Mouse (Mus musculus): ENCODE measurements around the gene Skiv2l. TPM values are rescaled to one million over a fixed set of nuclear protein-coding genes. Genes with fewer than 3 reads are reported as not detected.
"Not testable (repeated sequence)": the region's sequence is repeated elsewhere in the genome, so short reads cannot be mapped to it uniquely, and the experiment has no call there.

Gene Skiv2l
- polyA plus RNA-seq, 1 experiment from 2014 or later, result 64.7 TPM

GRCm38 (mm10) chr17:34804871-34805562 lies 45.0 kb downstream of the Skiv2l start:
- Histone ChIP-seq H3K9me3 (peaks cover 7% of the 10 kb centered on the region), H3K4me3 (no peak overlapping the region), H3K27ac (no peak overlapping the region), H3K36me3 (no peaks in the 10 kb centered on the region), H3K27me3 (replicated peaks) (no peaks in the 10 kb centered on the region), H3K9ac (no peak overlapping the region), H3K4me1 (no peaks in the 10 kb centered on the region), H3K4me2 (replicated peaks) (no peak overlapping the region)
- no peak for ATAC-seq (ENCODE audit: low FRiP score, low read depth)
- WGBS, result 77% methylated on average over 6 of the region's 6 CpGs

- not testable (repeated sequence) for H3K36me3 ChIP-seq; H3K4me2 ChIP-seq (replicated peaks); H3K4me3 ChIP-seq; H3K9me3 ChIP-seq; H3K4me1 ChIP-seq; H3K27ac ChIP-seq; ATAC-seq (ENCODE audit: low FRiP score, low read depth); H3K27me3 ChIP-seq (replicated peaks); H3K9ac ChIP-seq
- 86% methylated on average over 5 of the region's 6 CpGs for WGBS
Measured at GRCm38 (mm10) chr17:34804301-34804700, 45.7 kb downstream of the Skiv2l start, which contains the start of gene Cyp21a1. Gene Cyp21a1, minus strand, starts transcription at chr17:34804561.

GRCm38 (mm10) chr17:34803367-34803766 lies 46.6 kb downstream of the Skiv2l start:
- H3K9ac ChIP-seq; H3K4me1 ChIP-seq; H3K36me3 ChIP-seq; H3K27me3 ChIP-seq (replicated peaks); H3K4me2 ChIP-seq (replicated peaks); H3K9me3 ChIP-seq; ATAC-seq (ENCODE audit: low FRiP score, low read depth); H3K4me3 ChIP-seq; H3K27ac ChIP-seq: not testable (repeated sequence)
- 93% methylated on average over 6 of the region's 6 CpGs for WGBS

- not testable (repeated sequence) for H3K4me3 ChIP-seq, H3K9me3 ChIP-seq
- 93% methylated on average over 9 of the region's 9 CpGs for WGBS
Measured at GRCm38 (mm10) chr17:34802756-34803155, 47.3 kb downstream of the Skiv2l start.

GRCm38 (mm10) chr17:34800781-34801305 lies 49.2 kb downstream of the Skiv2l start:
- not testable (repeated sequence) for H3K9me3 ChIP-seq; ATAC-seq (ENCODE audit: low FRiP score, low read depth); H3K4me2 ChIP-seq (replicated peaks); H3K4me3 ChIP-seq; H3K4me1 ChIP-seq; H3K27me3 ChIP-seq (replicated peaks); H3K9ac ChIP-seq; H3K27ac ChIP-seq; H3K36me3 ChIP-seq
- WGBS, result 94% methylated on average over 16 of the region's 16 CpGs

More at GRCm38 (mm10) chr17:34802756-34803155, 47.3 kb downstream of the Skiv2l start:
- ATAC-seq (ENCODE audit: low FRiP score, low read depth); H3K27me3 ChIP-seq (replicated peaks); H3K4me2 ChIP-seq (replicated peaks); H3K4me1 ChIP-seq; H3K36me3 ChIP-seq; H3K9ac ChIP-seq; H3K27ac ChIP-seq: not testable (repeated sequence)

GRCm38 (mm10) chr17:34799531-34799925 lies 50.5 kb downstream of the Skiv2l start:
- 93% methylated on average over 4 of the region's 4 CpGs for WGBS
- no peak for ATAC-seq (ENCODE audit: low FRiP score, low read depth)

GRCm38 (mm10) chr17:34798866-34799530 lies 51.0 kb downstream of the Skiv2l start:
- Histone ChIP-seq H3K9ac (no peak overlapping the region), H3K27ac (no peak overlapping the region), H3K4me2 (replicated peaks) (no peak overlapping the region), H3K36me3 (no peaks in the 10 kb centered on the region), H3K4me3 (no peak overlapping the region), H3K27me3 (replicated peaks) (no peaks in the 10 kb centered on the region), H3K9me3 (no peaks in the 10 kb centered on the region), H3K4me1 (no peaks in the 10 kb centered on the region)
- 93% methylated on average over 15 of the region's 17 CpGs for WGBS
- no peak for ATAC-seq (ENCODE audit: low FRiP score, low read depth)

More at GRCm38 (mm10) chr17:34799531-34799925, 50.5 kb downstream of the Skiv2l start:
- no peak overlapping the region for H3K4me3 ChIP-seq
- H3K27me3 ChIP-seq (replicated peaks), result no peaks in the 10 kb centered on the region
- no peaks in the 10 kb centered on the region for H3K36me3 ChIP-seq
- no peak overlapping the region for H3K27ac ChIP-seq
- H3K4me1 ChIP-seq, result no peaks in the 10 kb centered on the region
- H3K4me2 ChIP-seq (replicated peaks), result no peak overlapping the region
- no peaks in the 10 kb centered on the region for H3K9me3 ChIP-seq
- no peak overlapping the region for H3K9ac ChIP-seq

- not testable (repeated sequence) for H3K4me3 ChIP-seq; H3K9me3 ChIP-seq; H3K4me2 ChIP-seq (replicated peaks); H3K36me3 ChIP-seq; H3K9ac ChIP-seq; H3K27ac ChIP-seq; ATAC-seq (ENCODE audit: low FRiP score, low read depth); H3K27me3 ChIP-seq (replicated peaks); H3K4me1 ChIP-seq
- WGBS, result 87% methylated on average over 7 of the region's 7 CpGs
Measured at GRCm38 (mm10) chr17:34798071-34798470, 51.9 kb downstream of the Skiv2l start.

GRCm38 (mm10) chr17:34797211-34797995 lies 52.6 kb downstream of the Skiv2l start:
- not testable (repeated sequence) for H3K4me1 ChIP-seq; H3K36me3 ChIP-seq; H3K9ac ChIP-seq; H3K4me3 ChIP-seq; H3K4me2 ChIP-seq (replicated peaks); H3K9me3 ChIP-seq; H3K27ac ChIP-seq; ATAC-seq (ENCODE audit: low FRiP score, low read depth); H3K27me3 ChIP-seq (replicated peaks)
- WGBS, result 87% methylated on average over 10 of the region's 10 CpGs

- ATAC-seq (ENCODE audit: low FRiP score, low read depth), result no peak
- no peak overlapping the region for H3K4me2 ChIP-seq (replicated peaks)
- H3K4me1 ChIP-seq, result no peaks in the 10 kb centered on the region
- no peaks in the 10 kb centered on the region for H3K27me3 ChIP-seq (replicated peaks)
- H3K4me3 ChIP-seq, result no peak overlapping the region
- 84% methylated on average over 8 of the region's 8 CpGs for WGBS
- no peaks in the 10 kb centered on the region for H3K9me3 ChIP-seq
- no peak overlapping the region for H3K9ac ChIP-seq
- H3K27ac ChIP-seq, result no peak overlapping the region
- H3K36me3 ChIP-seq, result no peaks in the 10 kb centered on the region
Measured at GRCm38 (mm10) chr17:34796311-34797140, 53.5 kb downstream of the Skiv2l start.

- H3K9me3 ChIP-seq, result no peaks in the 10 kb centered on the region
- H3K4me1 ChIP-seq, result no peaks in the 10 kb centered on the region
- no peak for ATAC-seq (ENCODE audit: low FRiP score, low read depth)
- no peak overlapping the region for H3K27ac ChIP-seq
- no peaks in the 10 kb centered on the region for H3K27me3 ChIP-seq (replicated peaks)
- H3K9ac ChIP-seq, result no peak overlapping the region
- no peaks in the 10 kb centered on the region for H3K36me3 ChIP-seq
- 68% methylated on average over 9 of the region's 9 CpGs for WGBS
- no peak overlapping the region for H3K4me2 ChIP-seq (replicated peaks)
- no peak overlapping the region for H3K4me3 ChIP-seq
Measured at GRCm38 (mm10) chr17:34795633-34796032, 54.4 kb downstream of the Skiv2l start.
